Mouse (Mus musculus) 3134 (cell line): Measurements from ENCODE around the gene Pkd1.

Experiments
- DNase-seq: peaks from one replicate; pipeline ENCODE4 v3.0.0-alpha.2; 2011; ENCODE audit warnings: low spot score; ENCODE audit not compliant: insufficient read length; ENCODE audit errors: extremely low read depth

Gene Pkd1

DNA sequence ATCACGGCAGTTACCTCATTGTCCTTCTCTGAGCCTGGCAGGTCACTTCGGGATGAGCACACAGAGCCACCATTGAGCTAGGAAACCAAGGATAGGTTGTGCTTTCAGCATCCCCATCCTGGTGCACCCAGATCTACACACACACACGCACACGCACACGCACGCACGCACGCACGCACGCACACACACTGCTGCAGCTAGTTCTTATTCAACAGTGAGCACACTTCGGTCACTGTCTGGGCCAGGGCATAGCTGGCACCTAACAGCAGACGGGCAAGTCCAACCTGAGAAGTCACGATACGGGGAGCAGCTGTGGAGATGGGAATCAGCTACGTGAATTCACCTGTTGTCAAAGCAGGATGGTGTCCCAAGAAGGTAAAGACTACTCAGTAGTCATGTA is 90.9 kb downstream of the Pkd1 start:
- DNase-seq = no peak

DNA sequence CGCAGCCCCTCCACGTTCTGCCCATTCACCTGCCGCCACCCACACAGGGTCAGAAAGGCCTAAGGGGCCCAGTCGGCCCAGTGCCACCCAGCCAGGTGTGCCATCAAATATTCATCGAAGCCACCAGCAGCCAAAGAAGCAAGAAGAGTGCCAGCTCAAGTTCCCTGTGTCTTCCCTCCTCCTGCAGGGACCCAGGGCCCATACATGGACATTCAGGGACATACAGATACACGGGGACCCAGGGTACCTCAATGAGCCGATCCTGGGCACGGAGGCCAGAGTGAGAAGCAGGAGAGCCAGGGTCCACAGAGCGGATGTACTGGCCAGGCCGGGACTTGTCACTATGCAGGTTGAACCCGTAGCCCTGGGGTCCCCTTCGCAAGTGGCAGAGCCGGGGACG is 92.3 kb downstream of the Pkd1 start:
- no peak for DNase-seq

DNA sequence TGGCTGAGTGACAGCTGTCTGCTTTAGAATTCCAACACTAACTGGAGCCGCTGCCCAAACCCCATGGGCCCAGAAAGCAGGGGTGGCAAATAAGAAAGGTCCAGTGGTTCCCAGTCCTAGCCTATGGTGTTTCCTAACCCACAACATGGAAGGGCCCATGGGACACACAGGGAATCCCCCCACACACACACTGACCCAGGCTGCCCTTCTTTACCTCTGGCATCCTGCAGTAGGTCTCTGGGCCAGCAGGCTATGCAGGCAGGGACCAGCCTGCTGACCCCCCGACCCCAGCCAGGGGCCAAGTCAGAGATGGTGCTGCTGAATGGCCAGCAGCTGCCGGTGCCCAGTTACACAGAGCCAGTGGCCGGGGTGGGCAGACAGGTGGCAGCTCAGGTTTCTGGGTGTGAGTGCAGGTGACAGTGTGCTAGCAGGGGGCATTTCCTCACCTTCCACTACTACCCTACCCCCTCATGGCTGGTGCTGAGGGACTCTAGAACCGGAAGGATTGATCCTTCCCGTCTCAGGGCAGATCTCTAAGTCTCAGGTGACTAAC is 93.2 kb downstream of the Pkd1 start:
- no peak for DNase-seq

DNA sequence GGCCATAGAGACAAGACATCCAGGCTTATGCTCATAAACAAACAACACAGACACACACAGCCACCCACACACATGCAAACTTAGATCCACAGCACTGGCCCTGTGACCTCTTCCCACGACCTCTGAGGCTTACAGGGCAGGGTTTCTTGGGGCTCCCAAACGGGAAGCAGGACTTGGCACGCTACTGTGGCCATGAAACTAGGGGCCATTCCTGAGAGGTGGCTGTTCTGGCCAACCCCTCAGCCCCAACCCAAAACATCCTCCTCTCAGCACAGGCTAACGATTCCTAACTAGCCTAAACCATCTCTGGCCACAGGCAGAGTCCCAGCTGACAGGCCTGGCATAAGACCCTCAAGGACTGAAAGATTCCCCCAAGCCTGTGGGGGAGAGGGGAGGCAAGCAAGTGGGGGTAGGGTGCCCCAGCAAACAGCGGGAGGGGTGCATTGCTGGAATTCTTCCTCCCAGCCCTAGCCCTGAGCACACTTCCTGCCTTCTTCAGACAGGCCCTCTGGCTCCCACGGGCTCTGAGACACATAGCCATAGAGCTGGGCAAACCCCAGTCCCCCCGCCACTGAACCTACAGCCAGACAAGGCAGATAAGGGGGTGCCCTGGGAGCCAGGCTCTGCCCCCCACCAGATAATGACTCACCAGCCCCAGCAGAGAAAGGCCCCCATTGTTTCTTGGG is 94.5 kb downstream of the Pkd1 start:
- DNase-seq = no peak

DNA sequence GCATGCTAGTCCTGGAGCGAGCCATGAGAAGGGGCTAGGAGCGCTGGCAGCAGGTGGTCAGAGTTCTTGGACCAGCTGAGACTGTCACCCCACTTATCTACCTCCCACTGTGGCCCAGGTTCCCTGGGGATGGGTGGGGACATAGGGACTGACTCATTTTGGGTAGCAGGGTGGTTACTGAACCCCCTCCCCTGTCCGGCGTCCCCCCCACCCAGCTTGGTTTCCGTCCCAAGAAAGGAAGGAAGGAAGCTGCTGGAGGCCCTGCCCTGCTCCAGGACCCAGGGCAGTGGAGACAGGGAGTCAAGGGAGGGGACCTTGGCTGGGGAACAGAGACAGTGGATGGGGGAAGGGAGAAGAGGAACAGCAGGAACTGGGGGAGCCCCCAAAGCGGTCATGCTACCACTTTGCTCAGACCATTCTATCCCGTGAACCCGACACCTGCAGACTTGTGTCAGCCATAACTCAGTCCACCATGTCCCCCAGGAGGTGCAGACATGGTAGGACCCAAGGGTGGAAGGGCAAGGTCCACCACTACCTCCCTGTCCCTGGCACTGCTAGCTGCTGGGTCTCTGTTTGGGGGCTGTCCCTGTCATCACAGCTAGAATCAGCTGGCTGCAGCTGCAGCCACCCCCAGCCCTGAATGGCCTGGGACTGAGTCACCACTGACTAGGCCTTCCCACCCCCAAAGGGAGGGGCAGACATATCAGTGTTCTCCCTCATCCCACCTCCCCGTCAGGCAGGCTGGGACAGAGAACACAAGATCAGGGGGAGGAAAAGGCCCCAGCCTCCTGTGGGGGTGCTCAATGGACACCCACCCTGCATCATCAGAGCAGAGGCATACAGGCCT is 95.5 kb downstream of the Pkd1 start:
- DNase-seq = no peak

DNA sequence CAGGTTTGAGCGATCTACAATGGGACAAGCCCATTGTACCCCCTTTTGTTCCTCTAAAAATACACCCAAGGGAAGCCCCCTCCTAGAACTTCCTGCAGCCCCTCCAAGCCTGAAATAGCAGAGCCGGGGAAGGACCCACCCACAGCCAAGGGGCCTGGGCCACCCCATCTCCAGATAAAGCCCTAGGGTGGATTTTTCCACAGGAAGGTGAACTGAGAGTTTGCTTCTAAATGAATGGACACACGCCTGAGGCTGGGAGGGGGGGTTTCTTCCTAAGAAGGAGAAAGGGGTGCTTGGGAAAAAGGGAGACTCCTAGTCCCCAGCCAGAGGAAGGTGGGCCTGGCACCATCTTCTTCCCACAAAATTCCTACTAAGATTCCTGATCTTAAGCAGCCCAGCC is 96.3 kb downstream of the Pkd1 start:
- DNase-seq = no peak
